Mouse (Mus musculus) natural killer cell, adult 2 months (primary cell): Measurements from ENCODE around the gene Slc7a1.

ENCODE experiments used
- DNase-seq, 2 experiments: peaks; one replicate each; pipeline ENCODE4 v3.0.0; 2022; ENCODE audit warnings: low spot score in 2 of 2

Slc7a1 gene

GRCm38 (mm10) chr5:148392831-148393230, 6.9 kb downstream of the Slc7a1 start:
- no peak for DNase-seq

DNA sequence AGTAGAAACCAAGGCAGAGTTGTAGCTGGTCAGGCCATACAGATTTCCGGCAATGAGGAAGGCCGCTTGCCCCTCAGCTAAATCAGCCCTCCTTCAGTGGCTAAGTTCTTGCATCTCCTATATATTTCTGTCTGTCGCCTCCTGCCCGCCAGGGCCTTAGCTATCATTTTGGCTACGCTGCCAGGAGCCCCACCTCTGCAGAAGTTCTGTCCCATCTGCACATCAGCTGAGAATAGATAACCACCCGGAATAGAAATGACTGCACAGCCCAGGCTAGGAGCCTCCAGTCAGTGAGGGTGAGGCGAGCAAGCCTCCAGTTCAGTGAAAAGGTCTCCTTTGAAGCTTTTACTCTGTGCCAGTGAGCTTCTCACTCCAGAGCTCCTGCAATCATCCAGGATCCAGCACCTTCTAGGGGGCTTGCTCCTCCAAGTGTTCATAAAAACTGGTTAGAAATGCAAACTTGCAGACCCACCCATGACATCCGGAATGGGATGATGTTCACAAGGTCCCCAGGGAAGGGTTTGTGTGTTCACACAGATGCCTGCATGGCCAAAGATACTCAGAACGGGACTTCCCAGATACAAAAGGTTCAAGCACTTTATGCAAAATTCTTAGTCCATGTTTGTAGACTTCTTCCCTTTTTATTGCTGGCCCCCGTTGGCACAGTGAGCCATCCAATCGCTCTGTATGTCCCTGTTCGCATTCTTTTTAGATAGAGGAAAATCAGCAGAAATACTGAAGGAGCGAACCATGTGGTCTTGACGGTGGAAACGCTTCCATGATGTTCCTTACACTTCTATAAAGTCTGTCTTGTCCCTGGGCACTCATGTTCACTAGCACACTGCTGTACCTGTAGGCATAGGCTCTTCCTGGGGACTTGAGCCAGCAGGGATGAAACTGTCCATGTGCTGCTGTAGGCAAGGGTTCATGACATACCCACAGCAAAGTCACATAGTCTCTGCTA, 10.4 kb downstream of the Slc7a1 start:
- no peak for DNase-seq

- DNase-seq, result peak; percentile 42 to 57
Observed at GRCm38 (mm10) chr5:148388251-148389006, 11.3 kb downstream of the Slc7a1 start.

- peak in 1 of 2 experiments; percentile 26 for DNase-seq
Observed at GRCm38 (mm10) chr5:148387820-148388219, 11.9 kb downstream of the Slc7a1 start.

DNA sequence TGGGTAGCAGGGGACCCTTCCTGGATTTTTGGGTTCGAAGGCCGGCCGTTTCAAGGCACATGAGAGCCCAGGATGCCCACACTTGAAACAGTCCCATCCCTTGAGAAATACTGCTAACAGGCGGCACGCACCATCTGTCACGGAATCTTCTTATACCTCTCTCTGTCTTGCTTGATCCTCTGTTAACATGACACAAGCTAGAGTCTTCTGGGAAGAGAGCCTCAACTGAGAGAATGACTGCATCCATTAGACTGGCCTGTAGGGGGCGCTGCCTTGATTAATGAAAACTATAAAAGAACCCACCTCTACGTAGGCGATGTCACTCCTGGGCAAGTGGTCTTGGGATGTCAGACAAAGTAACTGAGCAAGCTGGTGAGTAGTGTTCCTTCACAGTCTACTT, 13.2 kb downstream of the Slc7a1 start:
- peak; percentile 18 to 33 for DNase-seq

GRCm38 (mm10) chr5:148384501-148385055, 15.1 kb downstream of the Slc7a1 start:
- no peak for DNase-seq

DNA sequence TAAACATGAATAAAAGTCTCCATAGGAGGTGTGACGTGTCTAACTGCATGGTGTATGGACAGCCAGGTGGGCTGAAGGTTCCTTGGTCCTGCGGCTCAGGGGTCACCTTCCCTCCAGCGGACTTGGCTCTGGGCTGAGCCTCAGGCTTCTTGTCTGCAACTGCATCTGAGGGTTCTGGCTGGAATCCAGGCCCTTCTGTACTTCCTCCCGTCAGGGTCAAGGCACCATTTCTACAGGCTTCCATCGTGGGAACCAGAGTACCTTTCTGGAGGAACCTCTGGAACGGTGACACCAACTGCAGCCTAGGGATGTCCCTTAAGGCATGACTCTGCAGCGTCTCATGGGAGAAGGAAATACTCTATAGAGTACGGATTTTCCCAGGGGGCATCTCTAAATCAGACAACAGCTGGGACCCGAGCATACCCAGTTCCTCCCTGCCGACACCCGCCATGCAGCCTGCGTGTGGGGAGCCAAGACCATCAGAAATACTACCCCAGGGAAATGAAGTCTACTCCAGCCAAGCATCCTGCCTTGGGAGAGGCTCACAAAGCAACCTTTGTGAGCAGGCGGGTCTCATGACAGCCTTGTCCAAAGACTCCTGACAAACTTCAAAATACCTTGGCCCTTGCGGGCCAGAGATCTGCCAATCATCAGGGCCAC, 15.7 kb downstream of the Slc7a1 start:
- no peak for DNase-seq

DNA sequence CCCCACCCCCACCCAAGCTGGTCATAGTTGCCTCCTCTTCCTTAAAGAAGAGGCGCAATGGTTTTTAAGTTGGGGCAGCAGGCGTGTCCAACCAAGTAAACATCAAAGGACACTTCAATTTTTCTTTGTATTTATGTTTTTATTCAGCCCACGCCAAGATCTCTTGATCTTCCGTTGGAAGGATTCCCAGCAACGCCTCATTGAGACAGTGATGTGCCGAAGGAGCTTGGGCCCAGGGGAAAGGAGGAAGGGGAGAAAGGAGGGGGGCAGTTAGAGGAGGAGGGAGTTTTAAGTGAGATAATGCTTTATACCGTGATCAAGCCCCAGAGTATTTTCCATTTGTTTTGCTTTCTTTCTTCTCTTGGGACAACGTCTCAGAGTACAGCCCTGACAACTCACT, 18.6 kb downstream of the Slc7a1 start:
- DNase-seq, result no peak

DNA sequence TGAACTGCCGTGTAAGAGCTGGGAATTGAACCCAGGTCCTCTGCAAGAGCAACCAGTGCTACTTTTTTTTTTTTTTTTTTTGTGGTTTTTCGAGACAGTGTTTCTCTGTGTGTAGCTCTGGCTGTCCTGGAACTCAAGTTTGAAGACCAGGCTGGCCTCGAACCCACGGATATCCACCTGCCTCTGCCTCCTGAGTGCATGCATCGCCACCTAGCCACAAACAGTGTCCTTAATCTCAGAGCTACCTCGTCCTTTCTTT, 19.5 kb downstream of the Slc7a1 start:
- no peak for DNase-seq

DNA sequence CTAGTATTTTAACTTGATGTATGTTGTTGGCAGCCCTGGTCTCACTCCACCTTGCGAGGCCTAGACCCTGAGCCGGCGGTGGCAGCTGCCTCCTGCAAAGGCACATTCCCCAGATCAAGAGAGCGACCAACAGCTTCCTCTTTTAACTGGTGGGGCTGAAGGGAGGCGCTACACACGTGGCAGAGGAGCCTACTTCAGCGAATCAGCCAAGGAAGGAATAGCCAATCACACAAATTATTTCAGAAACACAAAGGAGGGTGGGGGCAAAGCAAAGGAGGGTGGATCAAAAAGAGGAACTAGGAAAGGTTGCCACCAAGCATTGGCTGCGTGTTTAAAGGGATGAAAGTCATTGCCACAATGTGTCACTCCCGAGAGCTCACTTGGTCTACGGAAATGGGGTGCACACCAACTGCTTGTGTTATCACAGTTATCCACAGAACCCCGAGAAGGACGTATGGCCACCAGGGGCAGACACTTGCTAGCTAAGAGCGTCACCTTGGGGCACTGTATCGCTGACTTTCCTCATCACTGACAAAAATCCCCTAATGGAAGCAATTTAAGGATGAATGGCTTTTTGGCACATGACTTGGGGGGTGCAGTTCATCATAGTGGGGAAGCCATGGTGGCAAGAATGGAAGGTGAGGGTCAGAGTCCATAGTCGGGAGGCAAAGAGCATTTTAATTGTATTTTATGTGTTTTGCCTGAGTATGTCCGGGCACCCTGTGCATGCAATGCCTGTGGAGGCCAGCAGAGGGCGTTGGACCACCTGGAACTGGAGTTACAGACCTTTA, 20.1 kb downstream of the Slc7a1 start:
- DNase-seq, result peak; percentile 54 to 83

DNA sequence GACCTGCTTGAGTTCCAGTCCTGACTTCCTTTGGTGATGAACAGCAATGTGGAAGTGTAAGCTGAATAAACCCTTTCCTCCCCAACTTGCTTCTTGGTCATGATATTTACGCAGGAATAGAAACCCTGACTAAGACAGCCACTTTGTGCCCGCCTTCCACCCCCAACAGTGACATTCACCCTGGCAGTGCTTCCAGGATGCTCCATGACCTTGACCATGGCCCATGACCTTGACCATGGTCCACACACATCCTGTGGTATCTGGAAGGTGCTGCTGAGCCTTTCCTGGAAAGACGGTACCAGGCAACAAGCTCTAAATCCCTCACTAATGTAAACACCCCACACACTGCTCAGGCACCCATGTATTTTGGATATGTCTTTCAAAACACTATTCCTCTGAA, 21.0 kb downstream of the Slc7a1 start:
- no peak for DNase-seq

DNA sequence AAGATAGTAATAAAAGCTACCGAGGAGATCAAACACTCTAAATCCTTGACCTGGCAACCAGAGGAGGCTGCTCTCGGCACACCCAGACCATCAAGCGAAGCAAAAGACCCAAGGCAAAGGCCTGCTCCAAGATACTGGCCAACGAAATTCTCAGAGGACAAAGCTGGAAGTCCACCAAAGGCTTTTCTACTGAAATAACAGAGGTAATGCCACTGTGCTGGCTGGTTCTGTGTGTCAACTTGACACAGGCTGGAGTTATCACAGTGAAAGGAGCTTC, 21.5 kb downstream of the Slc7a1 start:
- no peak for DNase-seq

DNA sequence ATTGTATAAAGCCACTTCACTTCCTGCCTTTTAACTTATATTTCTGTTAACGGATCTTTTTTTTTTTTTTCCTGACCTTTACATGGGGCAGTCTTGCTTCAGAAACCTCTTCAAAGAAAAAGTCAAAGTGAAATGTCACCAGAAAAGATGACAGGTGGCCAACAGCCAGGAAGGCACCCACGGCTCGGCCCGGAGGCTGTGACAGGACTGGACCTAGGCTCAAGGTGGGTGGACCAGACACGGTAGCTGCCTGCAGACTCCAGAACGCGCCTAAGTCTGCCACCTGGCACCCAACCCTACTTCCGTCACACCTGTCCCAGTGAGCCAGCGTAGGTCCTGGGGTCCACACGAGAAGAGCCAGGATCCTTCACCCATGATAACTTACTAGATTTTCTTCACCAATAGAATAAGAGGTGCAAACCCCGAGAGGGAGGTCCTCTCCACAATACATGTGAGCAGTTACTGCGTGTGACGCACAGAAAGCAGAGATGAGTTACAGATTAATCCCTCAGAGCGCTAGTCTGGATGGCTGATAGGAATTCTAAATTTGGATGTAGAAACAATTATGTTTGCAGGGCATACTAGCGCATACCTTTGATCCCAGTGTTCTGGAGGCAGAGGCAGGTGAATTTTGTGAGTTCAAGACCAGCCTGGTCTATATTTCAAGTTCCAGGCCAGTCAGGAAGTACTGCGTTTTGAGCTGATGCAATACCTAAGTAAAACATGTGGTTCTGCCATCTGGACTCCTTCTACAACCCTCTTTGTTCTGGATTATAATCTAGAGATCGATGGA, 22.1 kb downstream of the Slc7a1 start:
- DNase-seq, result peak; percentile 22 to 35

- no peak for DNase-seq
Observed at GRCm38 (mm10) chr5:148376358-148376757, 23.3 kb downstream of the Slc7a1 start.

GRCm38 (mm10) chr5:148375480-148375879, 24.2 kb downstream of the Slc7a1 start:
- DNase-seq, result no peak

DNA sequence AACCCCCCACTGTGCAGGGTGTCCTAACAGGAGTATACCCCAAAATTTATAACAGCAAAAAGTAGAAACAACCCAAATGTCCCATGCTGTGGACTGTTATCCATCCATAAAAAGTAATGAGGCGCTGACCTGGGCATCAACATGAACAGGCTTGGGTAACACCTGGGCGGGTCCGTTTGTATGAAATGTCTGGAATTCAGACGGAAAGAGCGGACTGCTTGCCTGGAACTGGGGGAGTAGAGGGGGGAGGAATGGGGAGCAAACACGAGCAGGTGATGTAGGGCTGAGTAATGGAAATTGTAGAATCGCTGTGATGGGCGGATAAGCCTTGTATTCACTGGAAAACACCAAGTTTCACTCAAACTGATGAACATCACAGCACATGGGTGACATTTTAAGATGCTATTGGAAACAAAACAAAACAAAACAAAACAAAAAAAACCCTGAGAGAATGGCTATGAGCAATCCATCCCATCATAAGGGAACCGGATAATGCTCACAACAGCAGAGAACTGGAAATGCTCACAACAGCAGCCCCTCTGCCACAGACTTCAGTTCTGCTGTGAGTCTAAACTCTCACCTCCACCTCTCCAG, 26.5 kb downstream of the Slc7a1 start:
- DNase-seq, result no peak

DNA sequence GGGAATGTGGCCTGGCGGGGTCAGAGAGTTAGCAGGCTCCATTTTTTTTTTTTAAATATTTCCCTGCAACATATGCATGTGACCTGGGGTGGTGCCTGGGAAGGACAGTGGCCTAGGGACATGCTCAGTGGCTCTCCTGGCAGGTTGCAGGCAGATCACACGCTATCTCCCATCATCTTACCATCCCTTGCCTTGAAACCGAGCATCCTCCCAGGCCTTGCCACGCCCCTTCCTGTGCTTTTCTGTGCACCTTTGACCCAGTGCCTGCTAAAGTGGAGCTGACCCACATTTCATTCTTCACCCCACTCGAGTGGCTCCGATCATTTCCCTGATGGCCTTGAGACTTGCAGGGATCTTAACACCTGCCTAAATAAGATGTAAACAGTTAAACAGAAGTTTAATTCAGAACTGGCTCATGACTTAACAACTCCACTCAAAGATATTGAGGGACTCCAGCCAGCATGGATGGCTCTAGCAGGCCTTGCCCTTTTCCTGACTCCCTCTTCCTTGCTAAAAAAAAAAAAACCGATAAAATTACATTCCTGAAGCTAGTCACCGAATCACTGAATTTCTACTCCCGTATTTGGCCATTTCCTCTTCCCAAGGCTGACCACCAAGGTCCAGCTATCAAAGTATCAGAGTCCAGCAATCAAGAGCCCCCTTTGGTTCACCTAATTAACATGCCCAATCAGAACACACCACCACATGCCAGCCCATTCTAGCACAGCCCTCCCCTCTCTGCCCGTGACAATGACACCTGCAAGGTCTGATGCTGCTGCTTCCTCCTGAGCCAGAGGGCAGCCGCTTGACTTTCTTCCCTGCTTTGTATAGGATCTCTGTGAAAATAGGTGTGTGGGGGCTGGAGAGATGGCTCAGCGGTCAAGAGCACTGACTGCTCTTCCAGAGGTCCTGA, 27.4 kb downstream of the Slc7a1 start:
- no peak for DNase-seq

- no peak for DNase-seq
Observed at GRCm38 (mm10) chr5:148371375-148371774, 28.3 kb downstream of the Slc7a1 start.

DNA sequence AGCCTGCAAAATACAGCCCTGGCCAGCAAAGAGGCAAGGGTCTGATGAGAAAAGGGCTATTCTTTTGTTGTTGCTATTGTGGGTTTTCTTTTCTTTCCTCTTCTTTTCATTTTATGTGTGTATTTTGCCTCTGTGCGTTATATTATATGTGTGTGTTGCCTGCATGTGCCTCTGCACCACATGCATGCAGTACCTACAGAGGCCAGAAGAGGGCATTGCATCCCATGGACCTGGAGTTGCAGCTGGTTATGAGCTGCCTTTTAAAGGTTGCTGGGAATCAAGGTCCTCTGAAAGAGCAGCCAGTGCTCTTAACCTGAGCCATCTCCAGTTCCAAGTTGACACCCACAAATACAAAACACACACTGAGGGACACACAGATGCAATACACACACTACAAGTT, 29.1 kb downstream of the Slc7a1 start:
- peak; percentile 31 to 47 for DNase-seq
